12 mouse cellular contexts compared by ENCODE assay signal in the genomic region with DNA sequence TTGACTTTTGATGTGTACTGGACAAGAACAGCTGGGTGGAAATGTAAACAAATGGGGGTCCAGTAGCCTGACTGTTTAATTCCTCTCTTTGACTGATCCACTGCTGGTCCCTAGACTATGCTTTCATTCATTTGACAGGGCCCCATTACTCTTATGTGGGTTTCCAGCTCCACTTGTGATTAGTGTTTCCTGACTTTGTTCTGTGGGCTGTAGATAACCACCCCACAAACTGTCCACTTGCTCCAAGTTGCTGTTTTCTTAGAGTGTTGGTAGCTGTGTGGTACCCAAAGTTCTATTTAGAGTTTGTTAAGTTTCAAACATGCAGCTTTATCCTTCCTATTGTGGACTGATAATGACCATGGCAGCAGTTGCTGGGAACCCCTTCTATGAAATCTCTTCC.
"Had no signal": no experiment of that assay in that cellular context is flagged by ENCODE, and none has a peak within 500 bp of the region (broad histone marks: within the 10 kb centered on the region; RNA-seq: fewer than 3 reads in every experiment).

No protein-coding gene starts in this region.

- DNase-seq: retina, postnatal 1 day; right cerebral cortex, adult 18-20 months; right cerebral cortex, postnatal 14 days; right cerebral cortex, postnatal 25 days; right cerebral cortex, postnatal 4 days; spleen, adult 18-20 months; thymus, adult 18-20 months; thymus, adult 2 months; thymus, postnatal 14 days; thymus, postnatal 25 days; thymus, postnatal 36 days; thymus, postnatal 4 days had no signal
